Mouse (Mus musculus) embryonic fibroblast, embryonic 13.5 days (primary cell): Measurements from ENCODE around the gene Slc8a2. TPM values are rescaled to one million over a fixed set of nuclear protein-coding genes. Genes with fewer than 3 reads are reported as not detected.
A peak's percentile ranks its signal among the peaks of the same experiment; 100 is the strongest.

Experiments used
- H3K27ac ChIP-seq: 2 replicates; pipeline ENCODE4 v1.5.1; 2012; ENCODE audit warnings: low read length, control low read depth, inconsistent platforms; ENCODE audit not compliant: insufficient read depth
- H3K4me1 ChIP-seq: 2 replicates; pipeline ENCODE4 v1.6.1; 2011; ENCODE audit warnings: low read length; ENCODE audit not compliant: control insufficient read depth, insufficient read depth
- H3K4me3 ChIP-seq: 2 replicates; pipeline ENCODE4 v1.5.1; 2011; ENCODE audit warnings: mild to moderate bottlenecking, control low read depth, low read length; ENCODE audit not compliant: insufficient read depth
- CTCF ChIP-seq: IDR thresholded peaks from 2 replicates; pipeline ENCODE4 v1.5.1; 2011; ENCODE audit warnings: mild to moderate bottlenecking, control low read depth, low read length, moderate library complexity, borderline replicate concordance; ENCODE audit not compliant: insufficient read depth
- POLR2A ChIP-seq: IDR thresholded peaks from 2 replicates; pipeline ENCODE4 v1.6.1; 2011; ENCODE audit warnings: low read depth, mild to moderate bottlenecking, control low read depth, low read length, moderate library complexity
- polyA plus RNA-seq: library from polyadenylated mRNA; stranded (reverse); fragments of >200 nt; gene quantifications from 2 replicates; pipeline ENCODE4 v1.2.4, GENCODE M21; 2011; ENCODE audit warnings: low read depth; ENCODE audit not compliant: missing spikeins, insufficient read length

Gene Slc8a2
- polyA plus RNA-seq, 1 experiment = 0.35 TPM

DNA sequence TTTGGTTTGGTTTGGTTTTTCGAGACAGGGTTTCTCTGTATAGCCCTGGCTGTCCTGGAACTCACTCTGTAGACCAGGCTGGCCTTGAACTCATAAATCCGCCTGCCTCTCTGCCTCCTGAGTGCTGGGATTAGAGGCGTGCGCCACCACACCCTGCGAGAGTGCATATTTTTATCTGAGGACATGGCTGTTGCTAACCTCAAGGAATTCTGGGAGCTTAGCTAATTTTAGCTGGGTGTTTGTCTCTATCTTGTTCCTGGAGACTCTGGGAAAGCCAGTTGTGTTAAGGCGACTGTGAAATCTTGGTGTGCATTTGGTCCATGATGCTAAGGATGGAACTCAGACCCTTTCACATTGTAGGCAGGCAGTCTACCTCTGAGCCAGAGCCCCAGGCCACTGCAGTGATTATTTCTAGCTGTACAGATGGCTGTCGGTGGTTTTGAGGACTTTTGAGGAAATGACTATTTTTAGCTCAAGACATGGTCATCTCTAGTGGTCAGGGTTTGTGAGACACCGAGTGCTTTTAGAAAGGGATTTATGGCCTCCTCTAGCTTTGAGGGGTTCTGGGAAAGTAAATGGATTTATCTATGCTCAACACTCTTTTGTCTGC is 26.6 kb downstream of the Slc8a2 start:
- H3K4me1 ChIP-seq = no peaks in the 10 kb centered on the region
- no peak overlapping the region for H3K4me3 ChIP-seq
- no peak overlapping the region for H3K27ac ChIP-seq
- TF ChIP-seq POLR2A = no peak
- TF ChIP-seq CTCF = no peak

DNA sequence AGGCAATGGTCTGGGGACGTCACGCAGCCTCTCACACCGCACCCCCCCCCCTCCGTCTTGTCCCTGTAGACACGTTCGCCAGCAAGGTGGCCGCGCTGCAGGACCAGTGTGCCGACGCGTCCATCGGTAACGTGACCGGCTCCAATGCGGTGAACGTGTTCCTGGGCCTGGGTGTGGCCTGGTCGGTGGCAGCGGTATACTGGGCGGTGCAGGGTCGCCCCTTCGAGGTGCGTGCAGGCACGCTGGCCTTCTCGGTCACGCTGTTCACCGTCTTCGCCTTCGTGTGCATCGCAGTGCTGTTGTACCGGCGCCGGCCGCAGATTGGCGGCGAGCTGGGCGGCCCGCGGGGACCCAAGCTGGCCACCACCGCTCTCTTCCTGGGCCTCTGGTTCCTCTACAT is 29.1 kb downstream of the Slc8a2 start:
- H3K4me1 ChIP-seq = no peaks in the 10 kb centered on the region
- no peak overlapping the region for H3K4me3 ChIP-seq
- no peak overlapping the region for H3K27ac ChIP-seq
- TF ChIP-seq POLR2A = no peak
- no peak for TF ChIP-seq CTCF

DNA sequence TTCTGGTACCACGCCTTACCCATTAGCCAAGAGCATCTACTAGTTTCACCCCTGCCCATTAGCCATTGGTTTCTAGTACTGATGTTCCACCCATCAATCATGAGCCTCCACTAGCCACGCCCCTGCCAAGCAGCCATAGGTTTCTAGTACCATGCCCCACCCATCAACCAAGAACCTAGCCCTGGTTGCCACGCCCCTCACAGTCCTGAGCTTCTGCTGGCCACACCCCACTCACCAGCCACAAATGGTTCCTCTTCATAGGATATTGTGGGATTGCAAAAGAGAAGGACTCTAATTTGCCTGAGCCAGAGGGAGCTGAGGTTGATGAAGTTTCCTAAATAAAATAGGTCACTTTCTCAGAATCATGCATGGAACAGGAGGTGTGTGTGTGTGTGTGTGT is 31.1 kb downstream of the Slc8a2 start:
- H3K27ac ChIP-seq = no peak overlapping the region
- H3K4me1 ChIP-seq = no peaks in the 10 kb centered on the region

DNA sequence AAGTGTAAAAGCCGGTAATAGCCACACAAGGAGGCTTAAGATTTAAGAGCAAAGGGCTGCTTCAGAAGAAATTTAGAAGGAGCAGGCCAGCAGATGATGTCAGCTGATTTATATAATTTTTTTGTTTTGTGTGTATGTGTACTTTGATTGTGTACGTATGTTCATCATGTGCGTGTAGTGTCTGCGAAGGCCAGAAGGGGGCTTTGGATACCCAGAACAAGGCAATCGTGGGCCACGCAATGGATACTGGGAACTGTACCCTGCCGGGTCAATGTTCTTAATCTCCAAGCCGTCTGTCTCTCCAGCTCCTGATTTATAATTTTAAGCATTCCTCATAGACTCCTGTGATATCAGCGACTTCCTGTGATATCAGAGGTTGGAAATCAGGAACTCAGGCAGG is 31.7 kb downstream of the Slc8a2 start:
- TF ChIP-seq POLR2A = no peak
- no peak for TF ChIP-seq CTCF
- H3K4me3 ChIP-seq = no peak overlapping the region
- H3K27ac ChIP-seq = no peak overlapping the region
- no peaks in the 10 kb centered on the region for H3K4me1 ChIP-seq

More for the DNA sequence above, 31.1 kb downstream of the Slc8a2 start:
- no peak for TF ChIP-seq CTCF
- no peak for TF ChIP-seq POLR2A
- H3K4me3 ChIP-seq = no peak overlapping the region

DNA sequence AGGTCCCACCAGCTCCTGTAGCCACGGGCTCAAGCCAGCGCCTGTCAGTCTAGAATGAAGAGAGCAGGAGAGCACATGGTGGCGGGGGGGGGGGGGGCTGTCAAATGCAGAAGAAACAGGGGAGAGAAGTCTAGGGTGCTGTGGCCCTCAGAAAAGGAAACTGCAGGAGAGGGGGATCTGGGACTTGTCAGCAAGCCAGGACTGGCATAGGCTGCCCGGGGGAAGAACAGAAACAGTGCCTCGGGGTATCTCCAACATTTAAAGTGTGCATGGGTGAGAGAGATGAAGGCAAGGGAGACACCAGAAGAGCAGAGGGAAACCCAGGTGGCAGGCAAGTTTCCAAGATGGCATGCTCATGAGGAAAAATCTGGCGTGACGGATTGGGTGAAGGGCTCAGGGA is 32.4 kb downstream of the Slc8a2 start:
- Histone ChIP-seq H3K27ac (no peak overlapping the region), H3K4me3 (no peak overlapping the region), H3K4me1 (no peaks in the 10 kb centered on the region)
- TF ChIP-seq POLR2A (no peak), CTCF (no peak)

DNA sequence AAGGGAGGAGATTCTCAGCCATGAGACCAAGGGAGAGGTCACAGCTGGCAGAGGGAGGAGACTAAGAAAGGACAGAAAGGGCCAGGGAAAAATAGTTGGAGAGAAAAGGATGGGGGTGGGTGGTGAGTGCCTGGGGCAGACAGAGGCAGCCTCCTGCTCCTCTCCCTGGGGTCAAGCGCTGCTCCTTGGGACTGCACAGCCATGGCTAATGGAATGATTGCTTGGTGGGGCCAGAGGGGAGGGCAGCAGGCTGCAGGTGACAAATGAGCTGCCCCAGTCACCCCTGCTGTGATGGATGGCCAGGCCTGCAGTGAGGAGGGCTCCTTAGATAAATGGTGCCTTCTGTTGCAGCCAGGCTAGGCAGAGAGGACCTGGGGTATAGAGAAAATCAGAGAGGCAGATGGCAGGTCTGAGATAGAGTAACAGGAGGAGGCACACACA is 42.5 kb downstream of the Slc8a2 start:
- TF ChIP-seq CTCF (no peak), POLR2A (no peak)
- Histone ChIP-seq H3K4me1 (0 out of 2 replicates have a peak, but pooled peaks cover 5% of the 10 kb centered on the region), H3K4me3 (no peak overlapping the region), H3K27ac (no peak overlapping the region)

DNA sequence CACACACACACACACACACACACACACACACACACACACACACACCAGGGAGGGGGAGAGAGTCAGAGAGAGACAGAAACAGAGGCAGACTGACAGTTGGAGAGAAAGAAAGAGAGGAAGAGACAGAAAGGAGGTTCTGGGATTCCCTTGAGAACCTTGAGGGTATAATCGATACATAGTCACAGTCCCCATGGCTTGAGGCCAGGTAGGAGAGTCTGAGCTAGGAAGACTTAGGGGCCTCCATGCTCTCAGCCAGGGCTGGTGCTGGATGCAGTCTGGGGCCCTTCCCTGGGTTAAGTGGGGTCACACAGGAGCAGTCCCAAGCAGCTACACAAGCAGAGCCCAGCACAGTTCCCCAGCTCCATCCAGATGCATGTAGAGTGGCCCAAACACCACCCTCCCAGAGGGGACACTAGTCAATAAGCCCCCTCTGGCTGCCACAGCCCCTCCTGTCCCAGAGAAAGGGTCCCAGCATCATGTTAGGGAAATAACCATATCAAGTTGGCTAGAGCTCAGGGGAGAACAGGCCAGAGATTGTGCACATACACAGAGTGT is 43.0 kb downstream of the Slc8a2 start:
- no peak for TF ChIP-seq CTCF
- TF ChIP-seq POLR2A = no peak
- Histone ChIP-seq H3K4me3 (no peak overlapping the region), H3K27ac (no peak overlapping the region), H3K4me1 (0 out of 2 replicates have a peak, but pooled peaks cover 5% of the 10 kb centered on the region)

GRCm38 (mm10) chr7:16173146-16173545 is 43.5 kb downstream of the Slc8a2 start:
- no peak overlapping the region for H3K27ac ChIP-seq
- TF ChIP-seq POLR2A (no peak), CTCF (no peak)
- H3K4me3 ChIP-seq = no peak overlapping the region
- H3K4me1 ChIP-seq = 0 out of 2 replicates have a peak, but pooled peaks cover 5% of the 10 kb centered on the region

DNA sequence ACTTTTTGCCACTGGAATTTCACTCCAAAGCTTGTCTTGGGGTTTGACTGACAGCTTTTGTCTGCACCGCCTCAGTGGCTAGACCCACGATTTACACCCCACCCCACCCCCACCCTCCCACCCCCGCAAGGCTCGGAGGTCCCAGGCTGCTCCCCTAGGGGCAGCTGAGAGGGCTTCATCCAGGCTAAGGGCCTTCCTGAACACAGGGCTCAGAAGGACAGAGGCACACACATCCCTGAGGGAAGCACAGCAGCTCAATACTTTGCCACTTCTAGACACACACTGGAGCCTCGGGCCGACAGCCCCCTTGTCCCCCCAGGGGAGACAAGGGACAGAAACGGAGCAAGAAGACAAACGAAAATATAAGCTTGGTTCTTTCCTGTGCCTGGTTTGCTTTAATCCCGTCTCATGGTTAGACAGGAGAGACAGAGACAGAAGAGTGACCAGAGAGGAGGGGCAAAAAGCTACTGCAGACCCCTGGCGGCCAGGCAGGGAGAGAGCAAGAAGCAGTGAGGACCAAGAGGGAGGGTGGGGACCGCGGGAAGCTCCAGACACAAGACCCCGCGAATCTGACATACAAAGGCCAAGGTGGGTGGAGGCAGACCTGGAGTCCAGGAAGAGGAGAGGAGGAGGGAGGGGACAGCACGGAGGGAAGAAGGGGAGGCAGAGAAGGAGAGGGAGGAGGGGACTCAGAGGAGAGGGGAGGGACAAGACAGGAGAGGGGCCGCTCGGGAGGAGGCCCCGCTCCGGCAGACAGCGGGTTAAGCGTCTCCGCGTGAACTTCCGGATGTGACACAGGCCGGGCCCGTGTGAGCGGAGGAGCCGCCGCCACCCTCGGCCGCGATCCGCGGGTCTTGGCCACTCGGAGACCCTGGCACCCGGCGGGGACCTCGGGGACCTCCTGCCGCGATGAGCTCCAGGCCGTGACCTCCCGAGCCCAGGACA is 45.2 kb downstream of the Slc8a2 start, which contains the start of gene Meis3:
Meis3 (plus strand) TSS at position 494 of the 945 bp plus-strand sequence.
- TF ChIP-seq CTCF (peak; percentile 54; the same call in 1 of the 2 replicates), POLR2A (peak; percentile 57)
- H3K4me3 ChIP-seq = peak within 1 kb of the TSS; percentile 41
- H3K4me1 ChIP-seq = 0 out of 2 replicates have a peak, but pooled peaks cover 5% of the 10 kb centered on the region
- H3K27ac ChIP-seq = no peak within 1 kb of the TSS

GRCm38 (mm10) chr7:16175542-16175931 is 45.9 kb downstream of the Slc8a2 start:
- Histone ChIP-seq H3K27ac (no peak overlapping the region), H3K4me3 (peak overlapping the region; percentile 41), H3K4me1 (0 out of 2 replicates have a peak, but pooled peaks cover 5% of the 10 kb centered on the region)
- TF ChIP-seq POLR2A (no peak), CTCF (no peak)
